25 mouse cellular contexts compared by ENCODE assay signal in genomic region chr17:63897050-63897449, GRCm38 (mm10). TPM values are rescaled to one million over a fixed set of nuclear protein-coding genes. Genes with fewer than 3 reads are reported as not detected.
A peak's percentile ranks its signal among the peaks of the same experiment; 100 is the strongest.
DNase-seq lines count a peak whose midpoint lies in the region; ATAC-seq and TF ChIP-seq lines count a peak whose summit lies in the region.
"Had no signal": no experiment of that assay in that cellular context is flagged by ENCODE, and none has a peak within 500 bp of the region (broad histone marks: within the 10 kb centered on the region; RNA-seq: fewer than 3 reads in every experiment).

No protein-coding gene starts in this region.

- ATAC-seq in megakaryocyte-erythroid progenitor cell, adult 5-6 weeks (replicated peaks; ENCODE audit: low FRiP score, low TSS enrichment, poor library complexity, severe bottlenecking), result no peak
- no peak for ATAC-seq in intestine, postnatal 0 days
- ATAC-seq: forebrain, embryonic 14.5 days; forebrain, postnatal 0 days; hindbrain, postnatal 0 days had no signal

- H3K4me3 ChIP-seq in intestine, postnatal 0 days (ENCODE audit: low read depth, low read length), result no peak overlapping the region
- H3K4me3 ChIP-seq: gastrocnemius, adult 2 months; heart, adult 2 months; heart, embryonic 10.5 days; heart, embryonic 13.5 days had no signal

- no peak overlapping the region for H3K27ac ChIP-seq in intestine, postnatal 0 days (ENCODE audit: low read depth, low read length)
- H3K27ac ChIP-seq: gastrocnemius, adult 2 months; heart, adult 2 months; heart, embryonic 10.5 days; heart, embryonic 13.5 days; hindbrain, embryonic 14.5 days; hindbrain, postnatal 0 days had no signal

- 89% methylated on average over 7 of the region's 7 CpGs for WGBS in intestine, postnatal 0 days

- no peak overlapping the region for H3K9ac ChIP-seq in intestine, postnatal 0 days (ENCODE audit: low read depth, low read length)
- H3K9ac ChIP-seq: forebrain, postnatal 0 days; heart, embryonic 13.5 days; hindbrain, embryonic 14.5 days had no signal

- H3K9me3 ChIP-seq in intestine, postnatal 0 days (ENCODE audit: control insufficient read depth), result no peaks in the 10 kb centered on the region
- H3K9me3 ChIP-seq: G1E; heart, embryonic 10.5 days; heart, embryonic 13.5 days had no signal

- H3K27me3 ChIP-seq in splenic B cell, adult 2 months (ENCODE audit: control insufficient read depth, insufficient read depth, low read length, poor library complexity, severe bottlenecking), result no peaks in the 10 kb centered on the region
- no peaks in the 10 kb centered on the region for H3K27me3 ChIP-seq in intestine, postnatal 0 days (replicated peaks; ENCODE audit: control insufficient read depth, insufficient read depth, low read length)
- H3K27me3 ChIP-seq: heart, embryonic 13.5 days had no signal

- no peaks in the 10 kb centered on the region for H3K36me3 ChIP-seq in splenic B cell, adult 2 months (ENCODE audit: control insufficient read depth, insufficient read depth, low read length, poor library complexity, severe bottlenecking)
- peaks cover 8% of the 10 kb centered on the region; the same call in 1 of the 2 replicates for H3K36me3 ChIP-seq in intestine, postnatal 0 days (ENCODE audit: control insufficient read depth, insufficient read depth)

- H3K4me2 ChIP-seq in intestine, postnatal 0 days (replicated peaks; ENCODE audit: low read depth), result no peak overlapping the region
- H3K4me2 ChIP-seq: heart, embryonic 13.5 days; hindbrain, embryonic 14.5 days had no signal

- H3K4me1 ChIP-seq in intestine, postnatal 0 days (replicated peaks; ENCODE audit: control insufficient read depth, insufficient read depth, low read length), result no peaks in the 10 kb centered on the region

- DNase-seq in thymus, postnatal 0 days (ENCODE audit: low spot score), result peak; percentile 12
- DNase-seq in thymus, postnatal 14 days, result no peak
- DNase-seq in Muller cell, postnatal 12 days (ENCODE audit: inconsistent ontology term), result peak; percentile 49
- DNase-seq in splenic B cell, adult 2 months (ENCODE audit: low read depth, low spot score), result peak; percentile 3
- DNase-seq: adrenal gland, adult 2 months; adrenal gland, postnatal 25 days; cerebellum, adult 11-12 months; cerebellum, adult 8-10 months; cerebellum, postnatal 10 days; cerebellum, postnatal 36 days; forebrain, postnatal 0 days; gastrocnemius, adult 2 months; gastrocnemius, postnatal 14 days; heart, adult 2 months; heart, postnatal 14 days; heart, postnatal 4 days; kidney, adult 11 months had no signal

- no peak for TF ChIP-seq CTCF in intestine, postnatal 0 days (IDR thresholded peaks at IDR 0.05; ENCODE audit: low read depth)

RNA-seq across cellular contexts. Expression of gene A930002H24Rik, which starts 33.5 kb away (rescaled TPM):
- polyA plus RNA-seq in thymus, postnatal 0 days (2015; fragmentation: Nextera tagmentation; extraction: Ambion mirVana), result 0.52 and 1.5 TPM in 2 replicates
- total RNA-seq in megakaryocyte-erythroid progenitor cell, adult 5-6 weeks (2014; fragmentation: Nextera tagmentation), result not detected in 2 replicates
- total RNA-seq in megakaryocyte-erythroid progenitor cell, adult 5-6 weeks (2017), result not detected in 2 replicates
- 2.4 and 2.6 TPM in 2 replicates for polyA plus RNA-seq in intestine, postnatal 0 days (2015; fragmentation: Nextera tagmentation; extraction: Ambion mirVana)
- total RNA-seq: G1E; gastrocnemius, adult 2 months; gastrocnemius, postnatal 14 days; heart, adult 2 months; heart, postnatal 14 days had no signal

RNA-seq across cellular contexts. Expression of gene Fer, which starts 34.2 kb away (rescaled TPM):
- 5.1 and 6.8 TPM in 2 replicates for polyA plus RNA-seq in thymus, postnatal 0 days (2015; fragmentation: Nextera tagmentation; extraction: Ambion mirVana)
- 12.5 and 15.2 TPM in 2 replicates for total RNA-seq in megakaryocyte-erythroid progenitor cell, adult 5-6 weeks (2014; fragmentation: Nextera tagmentation)
- 13.1 and 20.7 TPM in 2 replicates for total RNA-seq in megakaryocyte-erythroid progenitor cell, adult 5-6 weeks (2017)
- polyA plus RNA-seq in intestine, postnatal 0 days (2015; fragmentation: Nextera tagmentation; extraction: Ambion mirVana), result 12.6 and 13.6 TPM in 2 replicates
